In the genomic region with DNA sequence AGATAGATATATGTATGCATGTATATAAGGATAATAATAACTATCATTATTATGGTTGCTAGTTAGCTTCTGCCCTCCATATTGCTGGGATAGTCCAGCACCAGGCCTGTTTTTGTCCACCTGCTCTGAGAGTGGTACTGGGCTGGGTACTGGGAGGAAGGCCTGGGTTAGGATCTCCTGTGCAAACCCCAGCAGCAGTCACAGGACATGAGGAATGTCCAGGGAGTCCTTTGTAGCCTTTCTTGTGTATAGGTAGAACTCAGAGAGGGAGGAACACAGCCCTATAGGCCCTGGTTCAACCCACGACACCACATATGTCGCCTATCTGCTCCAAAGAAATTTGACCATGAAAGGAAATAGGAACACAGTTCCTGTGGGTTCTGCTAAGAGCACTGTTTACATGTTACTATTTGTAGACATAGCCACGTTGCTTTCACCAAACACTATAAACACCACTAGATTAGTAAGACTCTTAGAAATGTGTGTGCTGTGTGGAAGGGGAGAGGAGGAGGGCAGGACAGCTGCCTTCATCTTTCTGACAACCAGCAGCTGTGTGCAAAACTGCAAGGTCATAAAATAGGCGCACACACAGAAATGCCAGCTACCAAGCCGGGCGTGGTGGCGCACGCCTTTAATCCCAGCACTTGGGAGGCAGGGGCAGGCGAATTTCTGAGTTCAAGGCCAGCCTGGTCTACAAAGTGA, we compare ENCODE assay signal across 22 mouse cellular contexts. TPM values are rescaled to one million over a fixed set of nuclear protein-coding genes. Genes with fewer than 3 reads are reported as not detected.
A peak's percentile ranks its signal among the peaks of the same experiment; 100 is the strongest.
DNase-seq lines count a peak whose midpoint lies in the region; ATAC-seq lines count a peak whose summit lies in the region.
"Had no signal": no experiment of that assay in that cellular context is flagged by ENCODE, and none has a peak within 500 bp of the region (broad histone marks: within the 10 kb centered on the region; RNA-seq: fewer than 3 reads in every experiment).

No protein-coding gene starts in this region.

- no peak overlapping the region for H3K4me2 ChIP-seq in lung, embryonic 15.5 days
- no peak overlapping the region for H3K4me2 ChIP-seq in intestine, embryonic 16.5 days (ENCODE audit: low read depth, low read length)
- H3K4me2 ChIP-seq in stomach, embryonic 15.5 days, result no peak overlapping the region
- H3K4me2 ChIP-seq: hindbrain, embryonic 14.5 days; kidney, embryonic 15.5 days; neural tube, embryonic 12.5 days had no signal

- H3K27ac ChIP-seq in lung, embryonic 15.5 days, result peak overlapping the region; percentile 42
- peak overlapping the region; percentile 72 for H3K27ac ChIP-seq in intestine, embryonic 16.5 days (ENCODE audit: low read length)
- H3K27ac ChIP-seq in stomach, embryonic 15.5 days, result peak overlapping the region; percentile 82
- H3K27ac ChIP-seq: hindbrain, embryonic 14.5 days; kidney, embryonic 15.5 days; left cerebral cortex, adult 2 months; neural tube, embryonic 12.5 days had no signal

- no peaks in the 10 kb centered on the region for H3K27me3 ChIP-seq in lung, embryonic 15.5 days
- no peaks in the 10 kb centered on the region for H3K27me3 ChIP-seq in intestine, embryonic 16.5 days (replicated peaks; ENCODE audit: control insufficient read depth, insufficient read depth, low read length)
- H3K27me3 ChIP-seq in stomach, embryonic 15.5 days (replicated peaks), result no peaks in the 10 kb centered on the region
- H3K27me3 ChIP-seq: kidney, embryonic 15.5 days; neural tube, embryonic 12.5 days had no signal

- 68% methylated on average over 9 of the region's 9 CpGs for WGBS in lung, embryonic 15.5 days
- WGBS in intestine, embryonic 16.5 days, result 52% methylated on average over 9 of the region's 9 CpGs
- 66% methylated on average over 9 of the region's 9 CpGs for WGBS in stomach, embryonic 15.5 days

- ATAC-seq in lung, embryonic 15.5 days (ENCODE audit: borderline replicate concordance, extremely low read depth, low FRiP score, low TSS enrichment), result peak; percentile 43; the same call in 1 of the 2 replicates
- ATAC-seq in intestine, embryonic 16.5 days, result peak; percentile 61
- ATAC-seq in stomach, embryonic 15.5 days (ENCODE audit: insufficient read depth, low FRiP score, low read depth), result peak; percentile 23; the same call in 1 of the 2 replicates
- ATAC-seq: inflammation-experienced regulatory T-cells, adult 6 months had no signal

- no peak overlapping the region for H3K9ac ChIP-seq in lung, embryonic 15.5 days
- no peak overlapping the region for H3K9ac ChIP-seq in intestine, embryonic 16.5 days (ENCODE audit: low read depth, low read length)
- no peak overlapping the region for H3K9ac ChIP-seq in stomach, embryonic 15.5 days
- H3K9ac ChIP-seq: hindbrain, embryonic 14.5 days; kidney, embryonic 15.5 days; neural tube, embryonic 12.5 days had no signal

- peak; percentile 79 for DNase-seq in heart, adult 11 months
- DNase-seq in heart, postnatal 14 days, result no peak
- DNase-seq in lung, adult 18-20 months, result no peak
- no peak for DNase-seq in right cerebral cortex, postnatal 4 days
- no peak for DNase-seq in spleen, postnatal 10 days (ENCODE audit: low spot score in 2 of 2)
- DNase-seq: adrenal gland, postnatal 25 days; cerebellum, postnatal 10 days; gastrocnemius, postnatal 36 days; heart, postnatal 36 days; left cerebral cortex, postnatal 4 days; lung, adult 2 months; midbrain, embryonic 14.5 days; retina, postnatal 1 day; thymus, postnatal 14 days had no signal

- H3K4me1 ChIP-seq in lung, embryonic 15.5 days, result no peaks in the 10 kb centered on the region
- H3K4me1 ChIP-seq in intestine, embryonic 16.5 days (ENCODE audit: control insufficient read depth, insufficient read depth, low read length), result no peaks in the 10 kb centered on the region
- H3K4me1 ChIP-seq in stomach, embryonic 15.5 days, result no peaks in the 10 kb centered on the region
- H3K4me1 ChIP-seq: kidney, embryonic 15.5 days; neural tube, embryonic 12.5 days had no signal

- no peaks in the 10 kb centered on the region for H3K9me3 ChIP-seq in lung, embryonic 15.5 days
- no peaks in the 10 kb centered on the region for H3K9me3 ChIP-seq in intestine, embryonic 16.5 days (ENCODE audit: control insufficient read depth, low read length)
- H3K9me3 ChIP-seq in stomach, embryonic 15.5 days, result no peaks in the 10 kb centered on the region
- H3K9me3 ChIP-seq: kidney, embryonic 15.5 days; neural tube, embryonic 12.5 days had no signal

- H3K36me3 ChIP-seq in lung, embryonic 15.5 days, result no peaks in the 10 kb centered on the region
- no peaks in the 10 kb centered on the region for H3K36me3 ChIP-seq in intestine, embryonic 16.5 days (ENCODE audit: control insufficient read depth, insufficient read depth, low read length)
- no peaks in the 10 kb centered on the region for H3K36me3 ChIP-seq in stomach, embryonic 15.5 days
- H3K36me3 ChIP-seq: kidney, embryonic 15.5 days; neural tube, embryonic 12.5 days had no signal

- no peak overlapping the region for H3K4me3 ChIP-seq in lung, embryonic 15.5 days
- H3K4me3 ChIP-seq in intestine, embryonic 16.5 days (ENCODE audit: low read length), result no peak overlapping the region
- H3K4me3 ChIP-seq in stomach, embryonic 15.5 days (replicated peaks), result no peak overlapping the region
- H3K4me3 ChIP-seq: kidney, embryonic 15.5 days; left cerebral cortex, adult 2 months; neural tube, embryonic 12.5 days had no signal

- intact Hi-C loops in heart, postnatal 14 days (cut with DNase I), result no loop called here

RNA-seq across cellular contexts. Expression of gene Trpt1, which starts 11.1 kb away (rescaled TPM):
- 10 to 100 TPM; 18.7 to 20.1 TPM for total RNA-seq in heart, postnatal 14 days (2021)
- 9.7 and 11.2 TPM in 2 replicates for polyA plus RNA-seq in lung, embryonic 15.5 days (2015; fragmentation: Nextera tagmentation; extraction: Ambion mirVana)
- 8.9 and 9.5 TPM in 2 replicates for polyA plus RNA-seq in intestine, embryonic 16.5 days (2015; fragmentation: Nextera tagmentation; extraction: Ambion mirVana)
- polyA plus RNA-seq in stomach, embryonic 15.5 days (2015; fragmentation: Nextera tagmentation; extraction: Ambion mirVana), result 10.0 and 10.1 TPM in 2 replicates

RNA-seq across cellular contexts. Expression of gene Nudt22, which starts 11.1 kb away (rescaled TPM):
- 10 to 100 TPM; 24.8 to 26.1 TPM for total RNA-seq in heart, postnatal 14 days (2021)
- polyA plus RNA-seq in lung, embryonic 15.5 days (2015; fragmentation: Nextera tagmentation; extraction: Ambion mirVana), result 23.6 and 24.0 TPM in 2 replicates
- 33.0 and 40.2 TPM in 2 replicates for polyA plus RNA-seq in intestine, embryonic 16.5 days (2015; fragmentation: Nextera tagmentation; extraction: Ambion mirVana)
- 21.1 and 24.9 TPM in 2 replicates for polyA plus RNA-seq in stomach, embryonic 15.5 days (2015; fragmentation: Nextera tagmentation; extraction: Ambion mirVana)

RNA-seq across cellular contexts. Expression of gene Fermt3, which starts 12.2 kb away (rescaled TPM):
- total RNA-seq in heart, postnatal 14 days (2021), result 10 to 100 TPM in 1 of 2 experiments, 1 to 10 TPM in 1; 6.1 to 10.7 TPM
- polyA plus RNA-seq in lung, embryonic 15.5 days (2015; fragmentation: Nextera tagmentation; extraction: Ambion mirVana), result 9.5 and 13.5 TPM in 2 replicates
- polyA plus RNA-seq in intestine, embryonic 16.5 days (2015; fragmentation: Nextera tagmentation; extraction: Ambion mirVana), result 13.0 and 14.4 TPM in 2 replicates
- polyA plus RNA-seq in stomach, embryonic 15.5 days (2015; fragmentation: Nextera tagmentation; extraction: Ambion mirVana), result 14.0 and 16.2 TPM in 2 replicates

RNA-seq across cellular contexts. Expression of gene Dnajc4, which starts 14.7 kb away (rescaled TPM):
- 10 to 100 TPM; 54.8 to 62.7 TPM for total RNA-seq in heart, postnatal 14 days (2021)
- 23.5 and 23.9 TPM in 2 replicates for polyA plus RNA-seq in lung, embryonic 15.5 days (2015; fragmentation: Nextera tagmentation; extraction: Ambion mirVana)
- 26.9 and 29.5 TPM in 2 replicates for polyA plus RNA-seq in intestine, embryonic 16.5 days (2015; fragmentation: Nextera tagmentation; extraction: Ambion mirVana)
- polyA plus RNA-seq in stomach, embryonic 15.5 days (2015; fragmentation: Nextera tagmentation; extraction: Ambion mirVana), result 26.4 and 28.2 TPM in 2 replicates

RNA-seq across cellular contexts. Expression of gene Vegfb, which starts 19.6 kb away (rescaled TPM):
- 100 to 1,000 TPM; 307 to 309 TPM for total RNA-seq in heart, postnatal 14 days (2021)
- polyA plus RNA-seq in lung, embryonic 15.5 days (2015; fragmentation: Nextera tagmentation; extraction: Ambion mirVana), result 42.9 and 48.7 TPM in 2 replicates
- polyA plus RNA-seq in intestine, embryonic 16.5 days (2015; fragmentation: Nextera tagmentation; extraction: Ambion mirVana), result 18.3 and 21.5 TPM in 2 replicates
- 43.9 and 44.8 TPM in 2 replicates for polyA plus RNA-seq in stomach, embryonic 15.5 days (2015; fragmentation: Nextera tagmentation; extraction: Ambion mirVana)
